Mouse (Mus musculus) lung, embryonic 15.5 days (tissue): ENCODE measurements around the gene Rngtt. TPM values are rescaled to one million over a fixed set of nuclear protein-coding genes. Genes with fewer than 3 reads are reported as not detected.

Experiments used
- ATAC-seq: fragments of 200-750 bp; cut with Nextera tagmentation; 2 replicates; pipeline ENCODE4 v1.8.0; 2017; ENCODE audit warnings: moderate number of reproducible peaks, borderline replicate concordance; ENCODE audit not compliant: low FRiP score, low TSS enrichment; ENCODE audit errors: extremely low read depth
- H3K27ac ChIP-seq: fragments of 300-500 bp; sonication (generic); 2 replicates; pipeline ENCODE4 v1.5.1; 2015; ENCODE audit warnings: moderate library complexity, mild to moderate bottlenecking, inconsistent platforms
- H3K27me3 ChIP-seq: fragments of 300-500 bp; sonication (generic); 2 replicates; pipeline ENCODE4 v1.6.1; 2015; ENCODE audit warnings: inconsistent platforms
- H3K36me3 ChIP-seq: fragments of 300-500 bp; sonication (generic); 2 replicates; pipeline ENCODE4 v1.6.1; 2015; ENCODE audit warnings: inconsistent platforms
- H3K4me1 ChIP-seq: fragments of 300-500 bp; sonication (generic); 2 replicates; pipeline ENCODE4 v1.6.1; 2015; ENCODE audit warnings: inconsistent platforms
- H3K4me2 ChIP-seq: fragments of 300-500 bp; sonication (generic); 2 replicates; pipeline ENCODE4 v1.6.1; 2015; ENCODE audit warnings: inconsistent platforms, mild to moderate bottlenecking, moderate library complexity
- H3K4me3 ChIP-seq: fragments of 300-500 bp; sonication (generic); 2 replicates; pipeline ENCODE4 v1.5.1; 2015; ENCODE audit warnings: mild to moderate bottlenecking, inconsistent platforms
- H3K9ac ChIP-seq: fragments of 300-500 bp; sonication (generic); 2 replicates; pipeline ENCODE4 v1.6.1; 2015; ENCODE audit warnings: inconsistent platforms
- H3K9me3 ChIP-seq: fragments of 300-500 bp; sonication (generic); 2 replicates; pipeline ENCODE4 v1.6.1; 2016; ENCODE audit warnings: inconsistent platforms
- WGBS: fragments of 180-500 bp; shearing (Covaris S2); methylation state at CpG from one replicate; pipeline ENCODE4 v1.1.7; 2015; 5-methylcytosine and 5-hydroxymethylcytosine counted together
- polyA plus RNA-seq: library from polyadenylated mRNA; unstranded; fragments of >200 nt; fragmentation: Nextera tagmentation; extraction: Ambion mirVana; gene quantifications from 2 replicates; pipeline ENCODE4 v1.2.1, GENCODE M21; 2015

Rngtt gene
- polyA plus RNA-seq, result 23.3 and 25.4 TPM in 2 replicates

DNA sequence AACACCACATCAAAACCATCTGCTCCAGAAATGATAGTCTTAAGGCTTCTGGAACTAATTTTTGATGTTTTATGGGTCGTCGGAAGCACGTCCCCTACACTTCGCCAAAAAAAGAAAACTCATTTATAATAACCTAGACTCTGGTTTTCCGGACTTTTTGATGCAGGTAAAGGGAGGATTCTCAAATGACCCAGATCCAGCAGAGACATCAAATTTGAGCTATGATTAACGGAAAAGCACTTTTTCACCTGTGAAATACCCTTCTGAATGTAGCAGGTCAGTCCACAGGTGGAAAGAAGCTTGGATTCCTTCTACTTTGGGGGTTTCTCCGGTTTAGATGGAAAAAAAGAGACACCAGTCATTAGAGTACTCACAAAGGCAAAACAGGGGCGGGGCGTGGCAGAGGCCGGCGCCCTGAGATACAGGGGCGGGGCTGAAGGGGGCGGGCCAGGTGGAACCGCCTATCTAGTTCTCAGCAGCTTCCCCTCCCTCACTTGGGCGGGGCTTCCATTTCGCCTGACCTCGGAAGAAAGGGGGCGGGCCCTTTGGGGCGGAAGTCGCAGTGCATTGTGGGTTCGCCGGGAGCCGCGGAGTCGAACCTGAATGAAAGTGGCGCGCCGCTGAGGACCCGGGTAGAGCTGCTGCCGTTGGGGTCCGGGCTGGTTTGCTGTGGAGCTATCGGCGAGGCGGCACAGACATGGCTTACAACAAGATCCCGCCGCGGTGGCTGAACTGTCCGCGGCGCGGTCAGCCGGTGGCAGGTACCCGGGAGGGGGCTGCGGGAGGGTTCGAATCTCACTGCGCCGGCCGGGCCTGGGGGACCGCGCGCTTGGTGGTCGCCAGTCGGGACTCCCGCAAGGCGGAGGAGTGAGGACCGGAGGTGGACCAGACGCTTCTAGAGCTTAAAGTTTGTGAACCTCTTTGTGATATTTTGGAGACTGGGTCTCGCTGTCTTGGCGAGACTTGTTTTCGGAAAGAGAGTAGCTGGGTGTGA lies at the start of gene Rngtt:
TSS of gene Rngtt (plus strand) at position 548 of the 994 bp plus-strand sequence.
- 3% methylated on average over 60 of the region's 60 CpGs for WGBS
- Histone ChIP-seq H3K27me3 (no peaks in the 10 kb centered on the region), H3K9ac (peak within 1 kb of the TSS; percentile 80), H3K4me2 (peak within 1 kb of the TSS; percentile 65), H3K4me1 (peaks cover 13% of the 10 kb centered on the region), H3K36me3 (no peaks in the 10 kb centered on the region), H3K9me3 (no peaks in the 10 kb centered on the region), H3K4me3 (peak within 1 kb of the TSS; percentile 89), H3K27ac (peak within 1 kb of the TSS; percentile 51; the same call in 1 of the 2 replicates)
- ATAC-seq, result peak; percentile 97

DNA sequence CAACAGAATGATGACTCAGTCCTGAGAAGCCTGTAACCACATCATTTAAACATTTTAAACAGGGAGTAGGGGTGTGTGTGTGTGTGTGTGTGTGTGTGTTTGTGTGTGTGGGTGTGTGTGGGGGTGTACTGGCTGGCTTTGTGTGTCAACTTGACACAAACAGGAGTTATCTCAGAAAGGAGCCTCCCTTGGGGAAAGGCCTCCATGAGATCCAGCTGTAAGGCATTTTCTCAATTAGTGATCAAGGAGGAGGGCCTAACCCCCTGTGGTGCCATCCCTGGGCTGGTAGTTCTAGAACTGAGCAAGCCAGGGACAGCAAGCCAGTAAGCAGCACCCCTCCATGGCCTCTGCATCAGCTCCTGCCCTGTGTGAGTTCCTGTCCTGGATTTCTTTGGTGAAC lies 49.8 kb upstream of the Rngtt start:
- no peaks in the 10 kb centered on the region for H3K36me3 ChIP-seq
- ATAC-seq, result no peak
- H3K27me3 ChIP-seq, result no peaks in the 10 kb centered on the region
- no peaks in the 10 kb centered on the region for H3K9me3 ChIP-seq
- 0 out of 2 replicates have a peak overlapping the region, but pooled peaks have one; percentile 21 for H3K4me2 ChIP-seq
- peak overlapping the region; percentile 85; the same call in 1 of the 2 replicates for H3K27ac ChIP-seq
- peaks cover 20% of the 10 kb centered on the region for H3K4me1 ChIP-seq
- no peak overlapping the region for H3K9ac ChIP-seq
- H3K4me3 ChIP-seq, result no peak overlapping the region

DNA sequence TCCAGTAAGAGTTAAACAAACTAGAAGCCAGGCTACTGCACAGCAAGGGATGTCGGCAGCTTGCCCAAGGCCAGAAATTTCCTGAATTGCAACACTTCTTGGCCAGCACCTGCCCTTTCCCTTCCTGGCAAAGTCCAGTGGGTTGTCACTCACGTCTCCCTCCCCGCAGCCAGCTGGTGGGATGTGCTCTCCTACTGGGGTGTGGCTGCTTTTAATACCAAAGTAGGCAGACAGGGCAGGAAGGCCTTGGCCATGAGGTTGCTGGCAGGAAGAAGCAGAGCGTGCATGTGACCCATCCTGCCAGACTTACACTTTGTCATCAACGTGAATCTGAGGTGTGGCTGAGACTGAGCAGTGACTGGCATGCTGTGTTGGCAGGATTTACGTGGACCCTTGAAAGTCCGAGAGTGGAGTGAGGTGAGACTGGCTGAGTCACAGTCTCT lies 48.8 kb upstream of the Rngtt start:
- H3K9ac ChIP-seq, result no peak overlapping the region
- peaks cover 20% of the 10 kb centered on the region for H3K4me1 ChIP-seq
- no peak overlapping the region for H3K4me3 ChIP-seq
- H3K27me3 ChIP-seq, result no peaks in the 10 kb centered on the region
- peak overlapping the region; percentile 85 for H3K27ac ChIP-seq
- no peaks in the 10 kb centered on the region for H3K36me3 ChIP-seq
- peak; percentile 94 for ATAC-seq
- WGBS, result 7% methylated on average over 7 of the region's 7 CpGs
- H3K9me3 ChIP-seq, result no peaks in the 10 kb centered on the region
- peak overlapping the region; percentile 21; the same call in 1 of the 2 replicates for H3K4me2 ChIP-seq

DNA sequence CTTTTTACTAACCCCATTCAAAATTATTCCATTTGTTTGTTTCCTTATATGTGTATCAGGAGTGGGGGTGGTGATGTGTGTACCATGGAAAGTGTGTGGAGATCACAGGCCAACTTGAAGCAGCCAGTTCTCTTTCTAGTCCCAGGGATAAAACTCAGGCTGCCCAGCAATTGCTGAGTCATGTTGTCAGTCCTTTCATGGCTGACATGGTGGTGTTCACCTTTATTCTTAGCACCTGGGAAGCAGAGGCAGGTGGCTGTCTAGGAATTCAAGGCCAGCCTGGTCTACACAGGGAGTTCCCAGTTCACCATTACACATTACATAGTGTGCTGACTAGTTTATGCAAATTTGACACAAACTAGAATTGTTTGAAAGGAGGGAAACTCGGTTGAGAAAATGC lies 47.2 kb upstream of the Rngtt start:
- H3K4me1 ChIP-seq, result peaks cover 20% of the 10 kb centered on the region
- no peak for ATAC-seq
- H3K9ac ChIP-seq, result no peak overlapping the region
- H3K27me3 ChIP-seq, result no peaks in the 10 kb centered on the region
- H3K27ac ChIP-seq, result no peak overlapping the region
- no peaks in the 10 kb centered on the region for H3K36me3 ChIP-seq
- no peak overlapping the region for H3K4me2 ChIP-seq
- no peaks in the 10 kb centered on the region for H3K9me3 ChIP-seq
- WGBS, result 73% methylated on average over 1 of the region's 1 CpGs
- H3K4me3 ChIP-seq, result no peak overlapping the region

DNA sequence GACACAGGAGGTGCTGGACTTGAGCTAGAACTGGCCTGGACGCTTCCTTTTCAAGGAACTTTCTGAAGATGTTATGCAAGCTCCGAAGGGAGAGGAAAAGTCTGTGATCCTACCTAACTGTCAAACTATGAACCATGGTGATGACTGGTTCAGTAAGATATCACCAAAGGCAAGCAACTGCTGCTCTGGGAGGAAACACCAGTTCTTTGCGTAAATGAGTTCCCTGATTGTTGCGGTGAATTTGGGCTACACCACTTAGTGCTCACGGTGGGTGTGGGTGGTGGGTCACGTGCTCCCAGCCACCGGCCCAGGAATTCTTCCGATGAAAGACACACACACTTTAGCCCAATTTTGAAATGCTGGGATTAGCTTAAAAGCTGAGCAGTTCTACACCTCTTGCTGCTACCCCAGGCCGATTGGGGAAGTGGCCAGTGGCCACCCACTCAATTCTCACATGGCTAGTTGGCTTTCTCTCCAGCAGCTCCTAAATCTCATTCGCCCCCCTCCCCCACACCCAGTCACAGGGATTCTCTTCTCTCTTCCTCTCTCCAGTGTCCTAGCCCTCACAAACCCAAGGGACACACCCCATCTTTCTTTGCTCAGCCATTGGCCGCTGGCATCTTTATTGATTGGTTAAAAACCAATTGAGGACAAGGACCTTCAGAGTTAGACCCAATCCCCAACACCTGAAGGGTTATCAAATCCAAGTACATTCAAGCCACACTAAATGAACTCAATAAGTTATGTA lies 45.0 kb upstream of the Rngtt start:
- Histone ChIP-seq H3K9ac (no peak overlapping the region), H3K4me3 (no peak overlapping the region), H3K27ac (no peak overlapping the region), H3K27me3 (no peaks in the 10 kb centered on the region), H3K9me3 (no peaks in the 10 kb centered on the region), H3K4me1 (peaks cover 20% of the 10 kb centered on the region), H3K36me3 (no peaks in the 10 kb centered on the region), H3K4me2 (no peak overlapping the region)
- 82% methylated on average over 11 of the region's 11 CpGs for WGBS
- ATAC-seq, result no peak

DNA sequence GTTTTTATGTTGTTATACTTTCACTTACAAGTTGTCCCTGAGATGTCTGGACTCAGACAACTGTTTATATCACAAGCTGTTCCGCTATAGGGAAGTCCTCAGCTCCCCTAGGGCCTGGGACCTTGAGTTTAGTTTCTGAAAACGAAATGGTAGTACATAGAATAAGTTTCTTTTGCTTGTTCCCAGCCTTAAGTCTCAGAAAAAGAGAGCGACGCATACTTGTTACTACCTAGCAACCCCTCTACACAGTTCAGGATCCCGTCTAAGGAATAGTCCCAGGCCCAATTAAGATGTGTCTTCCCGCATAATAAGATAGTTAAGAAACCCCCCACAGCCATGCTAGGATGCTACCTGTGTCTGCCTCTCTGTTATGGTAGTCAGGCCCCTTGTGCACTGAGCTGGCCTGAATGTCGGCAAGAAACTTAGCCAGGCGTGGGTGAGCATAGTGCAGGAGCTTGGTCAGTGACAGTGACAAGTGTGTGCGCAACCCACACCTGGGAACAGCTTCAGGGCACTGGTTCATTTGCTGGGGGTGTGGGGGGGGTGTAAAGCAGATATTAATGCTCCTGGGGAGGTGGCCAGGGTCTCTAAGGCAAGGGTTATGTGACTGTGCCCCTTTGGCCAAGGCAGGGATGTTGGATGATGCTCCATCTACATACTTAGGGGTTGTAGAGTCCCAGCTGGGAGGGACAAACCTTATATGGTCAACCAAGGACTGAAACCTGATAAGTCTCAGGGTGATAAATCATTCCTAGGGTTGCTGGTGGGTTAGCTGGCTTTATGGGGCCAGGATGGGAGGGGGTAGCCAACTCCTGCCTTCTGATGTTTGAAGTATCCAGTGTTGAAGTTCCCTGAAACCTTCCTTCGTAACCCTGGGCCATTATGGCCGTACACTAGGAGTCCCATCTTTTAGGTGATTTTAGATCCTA lies 39.5 kb upstream of the Rngtt start:
- no peaks in the 10 kb centered on the region for H3K27me3 ChIP-seq
- no peak for ATAC-seq
- H3K27ac ChIP-seq, result no peak overlapping the region
- no peaks in the 10 kb centered on the region for H3K36me3 ChIP-seq
- no peak overlapping the region for H3K9ac ChIP-seq
- no peaks in the 10 kb centered on the region for H3K4me1 ChIP-seq
- H3K9me3 ChIP-seq, result no peaks in the 10 kb centered on the region
- 75% methylated on average over 11 of the region's 11 CpGs for WGBS
- H3K4me2 ChIP-seq, result no peak overlapping the region
- no peak overlapping the region for H3K4me3 ChIP-seq

DNA sequence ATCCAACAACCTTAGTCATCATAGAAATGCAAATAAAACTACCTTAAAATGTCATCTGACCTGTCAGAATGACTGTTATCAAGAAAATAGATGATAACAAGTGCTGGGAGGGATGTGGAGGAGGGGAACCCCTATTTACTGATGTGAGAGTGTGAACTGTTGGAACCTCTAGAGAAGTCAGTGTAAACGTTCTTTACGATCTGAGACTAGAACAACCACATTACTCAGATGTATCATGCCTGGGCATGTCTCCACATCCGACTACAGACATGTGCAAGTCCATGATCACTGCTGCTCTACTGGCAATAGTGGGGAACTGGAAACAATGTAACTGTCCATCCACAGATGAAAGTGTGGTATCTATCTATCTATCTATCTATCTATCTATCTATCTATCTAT lies 36.7 kb upstream of the Rngtt start:
- H3K4me3 ChIP-seq, result no peak overlapping the region
- H3K4me2 ChIP-seq, result no peak overlapping the region
- H3K27ac ChIP-seq, result no peak overlapping the region
- no peaks in the 10 kb centered on the region for H3K9me3 ChIP-seq
- ATAC-seq, result no peak
- no peaks in the 10 kb centered on the region for H3K36me3 ChIP-seq
- H3K27me3 ChIP-seq, result no peaks in the 10 kb centered on the region
- no peak overlapping the region for H3K9ac ChIP-seq
- 41% methylated on average over 3 of the region's 3 CpGs for WGBS
- no peaks in the 10 kb centered on the region for H3K4me1 ChIP-seq

DNA sequence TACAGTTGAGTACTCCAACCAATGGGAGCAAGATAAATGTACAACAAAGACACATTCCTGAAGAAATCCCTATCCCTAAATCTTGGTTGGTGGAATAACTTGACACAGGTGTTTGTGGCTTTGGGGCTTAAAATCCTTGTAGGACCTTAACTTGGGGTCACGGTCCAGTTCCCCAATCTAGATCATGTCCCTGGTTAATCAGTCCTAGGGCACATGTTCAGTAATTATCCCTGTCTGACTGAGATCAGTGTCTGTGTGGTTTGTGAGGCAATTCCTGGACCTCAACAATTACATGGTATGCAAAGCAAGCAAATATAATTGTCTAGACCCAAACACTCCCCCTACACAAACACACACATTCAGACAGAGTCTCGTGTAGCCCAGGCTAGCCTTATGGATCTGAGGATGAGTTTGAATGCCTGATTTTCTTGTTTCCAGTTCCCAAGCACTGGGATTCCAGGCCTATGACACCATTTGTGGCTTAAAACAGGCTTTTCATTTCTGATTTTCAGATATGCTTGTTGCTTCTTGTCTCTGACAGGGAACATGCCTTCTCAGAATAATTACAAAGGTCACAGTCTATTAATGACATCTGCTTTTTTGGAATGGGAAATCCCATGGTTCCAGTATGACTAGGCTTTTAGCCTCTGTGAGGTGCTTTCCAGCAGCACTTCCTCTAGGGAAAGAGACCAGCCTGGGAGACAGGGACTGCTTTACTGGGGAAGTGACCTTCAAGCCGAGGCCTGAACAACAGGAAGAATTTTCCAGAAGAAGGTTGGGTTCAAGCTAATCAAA lies 28.0 kb upstream of the Rngtt start:
- ATAC-seq, result no peak
- Histone ChIP-seq H3K4me1 (no peaks in the 10 kb centered on the region), H3K4me2 (no peak overlapping the region), H3K9me3 (no peaks in the 10 kb centered on the region), H3K4me3 (no peak overlapping the region), H3K27me3 (no peaks in the 10 kb centered on the region), H3K36me3 (no peaks in the 10 kb centered on the region), H3K27ac (no peak overlapping the region), H3K9ac (no peak overlapping the region)
- whole genome bisulfite sequencing, result 81% methylated on average over 3 of the region's 3 CpGs

DNA sequence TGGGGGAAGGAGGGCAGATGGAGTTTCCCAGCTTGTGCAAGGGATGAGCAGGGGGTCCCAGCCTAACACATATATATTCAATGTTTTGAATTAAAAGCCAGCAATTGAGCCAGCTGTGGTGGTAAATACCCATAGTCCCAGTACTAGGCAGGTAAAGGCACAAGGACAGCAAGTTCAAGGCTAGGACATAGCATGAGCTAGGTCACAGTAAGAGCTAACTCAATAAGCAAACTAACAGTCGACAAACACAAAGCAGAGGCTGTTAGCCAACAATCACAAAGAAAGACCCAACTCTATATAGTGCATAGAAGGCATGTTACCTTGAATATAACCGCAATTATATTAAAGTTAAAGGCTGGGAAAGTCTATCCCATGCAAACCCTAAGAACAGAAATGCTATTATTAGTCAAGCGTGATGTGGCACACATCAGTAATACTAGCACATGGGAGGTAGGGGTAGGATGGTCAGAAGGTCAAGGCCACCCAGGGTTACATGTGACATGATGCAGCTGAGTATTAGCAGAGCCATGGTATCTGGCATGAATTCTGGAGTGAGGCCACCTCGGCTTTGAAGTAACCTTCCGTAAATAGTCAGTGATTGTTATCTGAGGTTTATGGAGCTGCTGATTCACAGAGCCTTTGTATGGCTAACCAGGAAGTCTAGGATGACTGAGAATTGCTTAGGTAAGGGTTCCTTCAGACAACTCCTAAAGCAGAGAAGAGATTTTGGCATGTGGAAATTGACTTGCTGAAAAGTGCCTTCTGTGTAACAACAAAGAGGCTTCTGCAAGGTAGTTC lies 25.8 kb upstream of the Rngtt start:
- H3K4me1 ChIP-seq, result no peaks in the 10 kb centered on the region
- no peaks in the 10 kb centered on the region for H3K9me3 ChIP-seq
- H3K27me3 ChIP-seq, result no peaks in the 10 kb centered on the region
- 65% methylated on average over 5 of the region's 5 CpGs for WGBS
- H3K9ac ChIP-seq, result no peak overlapping the region
- H3K27ac ChIP-seq, result no peak overlapping the region
- no peak overlapping the region for H3K4me2 ChIP-seq
- H3K4me3 ChIP-seq, result no peak overlapping the region
- ATAC-seq, result no peak
- no peaks in the 10 kb centered on the region for H3K36me3 ChIP-seq

DNA sequence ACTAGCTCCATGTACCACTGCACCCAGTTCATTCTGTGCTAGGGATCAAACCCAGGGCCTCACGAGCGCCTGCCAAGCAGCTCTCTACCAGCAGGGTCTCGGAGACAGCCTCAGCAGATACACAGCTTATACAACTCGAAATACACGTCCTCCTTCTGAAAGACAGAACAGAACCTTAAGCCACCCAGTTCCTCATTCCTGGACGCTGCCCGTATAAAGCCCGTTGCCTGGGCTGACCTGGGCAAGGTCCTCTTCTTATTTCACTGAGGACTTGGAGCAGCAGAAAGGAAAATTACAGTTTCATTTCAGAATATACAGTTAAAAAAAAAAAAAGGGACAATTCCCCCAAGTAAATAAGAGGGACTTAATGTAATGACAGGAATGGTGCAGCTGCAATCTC lies 24.7 kb upstream of the Rngtt start:
- WGBS, result 79% methylated on average over 8 of the region's 8 CpGs
- Histone ChIP-seq H3K4me3 (no peak overlapping the region), H3K9ac (no peak overlapping the region), H3K4me1 (no peaks in the 10 kb centered on the region), H3K36me3 (no peaks in the 10 kb centered on the region), H3K9me3 (no peaks in the 10 kb centered on the region), H3K27ac (no peak overlapping the region), H3K27me3 (no peaks in the 10 kb centered on the region), H3K4me2 (no peak overlapping the region)
- no peak for ATAC-seq
